Mouse (Mus musculus) ES-Bruce4 (cell line): ENCODE measurements around the gene Gramd1c. TPM values are rescaled to one million over a fixed set of nuclear protein-coding genes. Genes with fewer than 3 reads are reported as not detected.

Experiments used
- H3K27ac ChIP-seq: 2 replicates; pipeline ENCODE4 v1.5.1; 2012; ENCODE audit warnings: low read length, inconsistent platforms; ENCODE audit not compliant: insufficient read depth
- H3K27me3 ChIP-seq: 2 replicates; pipeline ENCODE4 v1.6.1; 2012; ENCODE audit warnings: mild to moderate bottlenecking, low read length, inconsistent platforms; ENCODE audit not compliant: control insufficient read depth, poor library complexity, insufficient read depth, severe bottlenecking
- H3K36me3 ChIP-seq: 2 replicates; pipeline ENCODE4 v1.6.1; 2012; ENCODE audit warnings: inconsistent platforms, mild to moderate bottlenecking, low read length, moderate library complexity; ENCODE audit not compliant: control insufficient read depth, poor library complexity, insufficient read depth, severe bottlenecking
- H3K4me1 ChIP-seq: one replicate; pipeline ENCODE4 v1.8.1; 2011; ENCODE audit warnings: low read length; ENCODE audit not compliant: control insufficient read depth, insufficient read depth
- H3K4me3 ChIP-seq: 2 replicates; pipeline ENCODE4 v1.5.1; 2011; ENCODE audit warnings: low read depth, mild to moderate bottlenecking, low read length
- H3K9ac ChIP-seq: 2 replicates; pipeline ENCODE4 v1.6.1; 2012; ENCODE audit warnings: low read depth, mild to moderate bottlenecking, inconsistent platforms; ENCODE audit not compliant: poor library complexity, severe bottlenecking
- H3K9me3 ChIP-seq: replicated peaks from 2 replicates; pipeline ENCODE4 v1.6.1; 2012; ENCODE audit warnings: mild to moderate bottlenecking, low read length, inconsistent platforms; ENCODE audit not compliant: control insufficient read depth, poor library complexity, insufficient read depth, severe bottlenecking
- CTCF ChIP-seq: IDR thresholded peaks from one replicate; pipeline ENCODE4 v1.8.1; 2011; ENCODE audit warnings: low read depth, low read length
- EP300 ChIP-seq: IDR thresholded peaks from 2 replicates; pipeline ENCODE4 v1.6.1; 2011; ENCODE audit warnings: low read depth, low read length; ENCODE audit not compliant: insufficient read depth
- POLR2A ChIP-seq: IDR thresholded peaks from one replicate; pipeline ENCODE4 v1.8.1; 2011; ENCODE audit warnings: low read length; ENCODE audit not compliant: insufficient read depth
- polyA plus RNA-seq: library from polyadenylated mRNA; stranded (reverse); fragments of >200 nt; gene quantifications from 2 replicates; pipeline ENCODE4 v1.2.4, GENCODE M21; 2011; ENCODE audit warnings: low read depth; ENCODE audit not compliant: missing spikeins, insufficient read depth, insufficient read length

Gene Gramd1c
- polyA plus RNA-seq, 1 experiment: 3.0 TPM

GRCm38 (mm10) chr16:44016164-44016563 is 47.0 kb downstream of the Gramd1c start:
- Histone ChIP-seq H3K4me3 (no peak overlapping the region), H3K36me3 (no peaks in the 10 kb centered on the region), H3K9me3 (no peaks in the 10 kb centered on the region), H3K9ac (no peak overlapping the region), H3K4me1 (no peaks in the 10 kb centered on the region), H3K27me3 (no peaks in the 10 kb centered on the region), H3K27ac (no peak overlapping the region)
- TF ChIP-seq POLR2A (no peak), CTCF (no peak), EP300 (no peak)

- no peak for TF ChIP-seq POLR2A
- no peak for TF ChIP-seq EP300
- no peak for TF ChIP-seq CTCF
- no peak overlapping the region for H3K4me3 ChIP-seq
- H3K9ac ChIP-seq: no peak overlapping the region
- H3K27ac ChIP-seq: no peak overlapping the region
- H3K27me3 ChIP-seq: no peaks in the 10 kb centered on the region
- no peaks in the 10 kb centered on the region for H3K36me3 ChIP-seq
- H3K4me1 ChIP-seq: no peaks in the 10 kb centered on the region
- H3K9me3 ChIP-seq: no peaks in the 10 kb centered on the region
These were observed 47.6 kb downstream of the Gramd1c start for GRCm38 (mm10) chr16:44015416-44016158.

GRCm38 (mm10) chr16:44011010-44011409 is 52.1 kb downstream of the Gramd1c start:
- Histone ChIP-seq H3K36me3 (no peaks in the 10 kb centered on the region), H3K4me1 (no peaks in the 10 kb centered on the region), H3K27me3 (no peaks in the 10 kb centered on the region), H3K27ac (no peak overlapping the region), H3K9me3 (no peaks in the 10 kb centered on the region), H3K4me3 (no peak overlapping the region), H3K9ac (no peak overlapping the region)
- no peak for TF ChIP-seq EP300
- TF ChIP-seq CTCF: no peak
- TF ChIP-seq POLR2A: no peak

GRCm38 (mm10) chr16:44002086-44002485 is 61.1 kb downstream of the Gramd1c start:
- TF ChIP-seq EP300 (no peak), POLR2A (no peak), CTCF (no peak)
- Histone ChIP-seq H3K4me1 (no peaks in the 10 kb centered on the region), H3K9me3 (no peaks in the 10 kb centered on the region), H3K9ac (no peak overlapping the region), H3K36me3 (no peaks in the 10 kb centered on the region), H3K27me3 (no peaks in the 10 kb centered on the region), H3K27ac (no peak overlapping the region), H3K4me3 (no peak overlapping the region)

- no peaks in the 10 kb centered on the region for H3K27me3 ChIP-seq
- TF ChIP-seq CTCF (no peak), POLR2A (no peak), EP300 (no peak)
- no peak overlapping the region for H3K4me3 ChIP-seq
- H3K27ac ChIP-seq: no peak overlapping the region
- H3K9me3 ChIP-seq: no peaks in the 10 kb centered on the region
- no peaks in the 10 kb centered on the region for H3K4me1 ChIP-seq
- H3K36me3 ChIP-seq: no peaks in the 10 kb centered on the region
- H3K9ac ChIP-seq: no peak overlapping the region
These were observed 63.6 kb downstream of the Gramd1c start for GRCm38 (mm10) chr16:43999541-43999940.

- Histone ChIP-seq H3K36me3 (no peaks in the 10 kb centered on the region), H3K9ac (no peak overlapping the region), H3K27me3 (no peaks in the 10 kb centered on the region), H3K27ac (no peak overlapping the region), H3K4me1 (no peaks in the 10 kb centered on the region), H3K4me3 (no peak overlapping the region), H3K9me3 (no peaks in the 10 kb centered on the region)
- no peak for TF ChIP-seq CTCF
- TF ChIP-seq POLR2A: no peak
- no peak for TF ChIP-seq EP300
These were observed 64.0 kb downstream of the Gramd1c start for GRCm38 (mm10) chr16:43999111-43999510.
